Mouse (Mus musculus) small intestine, adult 2 months (tissue): ENCODE measurements around the gene Tac2.
A peak's percentile ranks its signal among the peaks of the same experiment; 100 is the strongest.

ENCODE experiments used
- CTCF ChIP-seq: fragments of 200-500 bp; IDR thresholded peaks from 2 replicates; pipeline ENCODE4 v1.5.1; 2012; ENCODE audit warnings: low read depth, mild to moderate bottlenecking, control low read depth, inconsistent platforms, low read length, moderate library complexity, mixed read lengths; ENCODE audit not compliant: insufficient replicate concordance, insufficient read length; ENCODE audit errors: extremely low read depth
- POLR2A ChIP-seq: fragments of 200-500 bp; IDR thresholded peaks from 2 replicates; pipeline ENCODE4 v1.6.1; 2012; ENCODE audit warnings: low read depth, mild to moderate bottlenecking, control low read depth, inconsistent platforms, low read length, moderate library complexity

GRCm38 (mm10) chr10:127704766-127705220 lies 19.5 kb upstream of the Tac2 start, which contains the start of gene Myo1a:
- TF ChIP-seq CTCF (peak; percentile 71), POLR2A (no peak)
